Mouse (Mus musculus): ENCODE results near the gene Phactr3.

The Phactr3 gene

DNA sequence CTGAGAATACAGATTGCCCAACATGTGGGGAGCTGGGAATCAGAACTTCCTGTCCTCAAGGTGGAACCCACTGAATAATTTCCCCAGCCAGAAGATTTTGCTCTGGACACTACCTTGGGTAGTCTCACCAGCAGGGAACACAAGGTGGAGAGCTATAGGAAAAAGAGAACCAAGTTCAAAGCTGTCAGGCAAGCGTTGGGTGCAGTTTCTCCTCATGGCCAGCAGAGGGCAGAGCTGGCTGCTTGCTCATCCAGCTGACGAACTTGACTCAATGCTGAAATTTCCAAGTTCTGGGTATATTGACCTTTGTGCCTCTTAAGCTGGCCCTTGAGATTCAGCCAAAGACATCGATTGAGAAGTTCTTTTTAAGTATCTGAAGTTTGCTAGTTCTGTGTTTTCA lies 18.7 kb downstream of the Phactr3 start:
- no peak for DNase-seq (ENCODE audit: low spot score)

- no peak for DNase-seq (ENCODE audit: low spot score)
Observed at GRCm38 (mm10) chr2:178141489-178141922, 22.7 kb downstream of the Phactr3 start.

DNA sequence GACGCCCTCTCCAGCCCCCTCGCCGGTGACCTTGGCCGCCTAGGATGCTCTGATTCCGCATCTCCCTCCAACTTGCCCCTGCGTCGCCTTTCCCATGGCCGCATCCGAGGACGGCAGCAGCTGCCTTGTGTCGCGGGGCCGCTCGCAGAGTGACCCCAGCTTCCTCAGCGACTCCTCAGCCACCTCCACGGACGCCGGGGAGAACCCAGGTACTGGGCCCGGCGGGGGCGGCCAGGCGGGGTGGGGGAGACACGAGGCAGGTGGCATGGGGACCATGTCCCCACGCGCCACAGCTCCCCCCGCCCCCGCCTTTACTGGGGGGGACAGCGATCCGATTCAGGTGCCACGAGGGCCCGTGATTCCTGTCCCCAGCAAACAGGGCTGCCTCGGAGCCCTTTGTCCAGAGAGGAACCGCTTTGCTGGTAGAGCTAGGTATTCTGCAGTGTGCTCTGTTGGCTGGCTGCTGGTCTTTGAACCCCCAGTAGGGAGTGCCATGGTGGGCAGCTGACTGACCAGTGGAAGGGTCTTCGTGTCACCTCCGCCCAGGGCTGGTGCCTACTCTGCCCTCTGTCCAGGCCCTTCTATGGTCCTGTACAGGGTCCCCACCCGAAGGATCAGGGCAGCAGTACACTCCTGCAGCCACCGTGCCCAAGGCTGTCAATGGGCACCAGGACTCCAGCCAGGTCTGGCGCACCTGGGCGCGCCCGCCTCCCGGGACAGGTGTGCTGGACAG lies 23.7 kb downstream of the Phactr3 start:
- no peak for DNase-seq (ENCODE audit: low spot score)

DNA sequence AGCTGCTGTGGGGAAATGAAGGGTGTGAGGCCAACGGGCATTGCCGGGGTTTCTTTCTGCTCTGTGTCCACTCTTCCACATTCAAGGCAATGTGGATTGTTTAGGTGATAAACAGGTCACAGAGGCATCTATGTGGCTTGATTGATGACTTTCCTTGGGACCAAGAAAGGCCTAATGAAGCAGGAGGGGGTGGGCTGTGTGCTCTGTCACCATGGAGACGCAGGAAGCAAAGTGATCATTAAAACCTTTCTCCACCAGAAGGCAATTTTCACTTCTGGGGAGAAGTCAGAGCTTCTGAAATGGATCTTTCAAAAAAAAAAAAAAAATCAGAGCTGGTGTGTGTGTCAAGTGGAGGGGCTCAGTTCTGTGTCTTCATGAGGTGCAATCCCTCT lies 24.2 kb downstream of the Phactr3 start:
- no peak for DNase-seq (ENCODE audit: low spot score)

GRCm38 (mm10) chr2:178143898-178144297 lies 25.1 kb downstream of the Phactr3 start:
- DNase-seq (ENCODE audit: low spot score) = no peak

DNA sequence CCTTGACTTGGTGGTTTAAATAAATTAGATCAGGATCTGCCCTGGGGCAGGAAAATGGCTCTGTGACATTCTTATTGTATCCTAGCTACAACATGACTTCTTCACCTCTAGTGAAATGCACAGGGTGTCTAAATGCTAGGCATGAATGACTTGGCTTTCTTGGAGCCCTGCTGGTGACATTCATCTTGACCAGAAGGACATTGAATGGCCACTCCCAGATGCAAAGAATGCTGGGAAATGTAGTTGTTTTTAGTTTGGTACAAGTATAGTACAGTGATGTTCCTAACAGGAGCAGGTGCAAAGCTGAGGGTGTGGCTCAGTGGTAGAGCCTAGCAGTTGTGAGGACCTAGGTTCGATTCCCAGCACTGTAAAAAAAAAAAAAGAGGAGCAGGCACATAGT lies 30.5 kb downstream of the Phactr3 start:
- DNase-seq (ENCODE audit: low spot score) = no peak

- no peak for DNase-seq (ENCODE audit: low spot score)
Observed at GRCm38 (mm10) chr2:178150697-178151096, 31.9 kb downstream of the Phactr3 start.

- DNase-seq (ENCODE audit: low spot score) = no peak
Observed at GRCm38 (mm10) chr2:178153601-178154000, 34.8 kb downstream of the Phactr3 start.

DNA sequence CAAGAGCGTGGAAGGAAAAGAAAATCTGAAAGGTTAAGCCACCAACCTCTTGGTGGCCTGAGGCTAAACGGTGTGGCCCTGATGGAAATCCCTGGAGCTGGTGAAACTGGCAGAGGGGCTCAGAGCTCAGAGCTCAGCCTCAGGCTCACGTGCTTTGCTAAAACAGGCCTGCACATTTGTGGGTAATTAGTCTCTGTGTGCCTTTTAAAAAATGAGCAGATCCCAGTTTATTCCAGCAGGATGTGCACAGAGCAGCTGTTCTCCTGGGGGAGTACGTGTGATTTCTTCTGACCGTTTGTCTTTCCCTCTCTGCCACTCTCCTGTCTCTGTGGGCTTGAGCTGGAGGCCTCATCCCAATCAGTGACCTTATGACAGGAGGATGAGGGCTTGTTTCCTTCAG lies 35.4 kb downstream of the Phactr3 start:
- DNase-seq (ENCODE audit: low spot score) = no peak

- DNase-seq (ENCODE audit: low spot score) = no peak
Observed at GRCm38 (mm10) chr2:178154576-178154975, 35.8 kb downstream of the Phactr3 start.

GRCm38 (mm10) chr2:178155176-178155916 lies 36.6 kb downstream of the Phactr3 start:
- DNase-seq (ENCODE audit: low spot score) = no peak

DNA sequence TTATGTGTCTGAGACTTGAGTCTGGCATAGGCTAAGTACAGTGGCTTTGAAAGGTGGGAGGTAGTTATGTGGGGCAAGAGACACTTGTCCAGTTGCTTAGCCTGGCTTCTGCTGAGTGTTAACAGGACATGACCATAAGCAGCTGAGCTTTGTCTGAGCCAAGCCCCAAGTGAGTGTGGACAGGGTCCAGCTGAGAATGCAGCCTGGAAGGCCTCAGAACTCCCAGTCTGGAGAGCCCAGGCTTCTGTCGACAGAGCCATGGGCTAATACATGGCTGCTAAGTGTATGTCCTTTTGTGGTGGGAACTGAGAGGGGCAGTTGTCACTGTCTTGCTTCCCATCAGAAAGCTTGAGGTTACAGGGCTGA lies 37.1 kb downstream of the Phactr3 start:
- no peak for DNase-seq (ENCODE audit: low spot score)

DNA sequence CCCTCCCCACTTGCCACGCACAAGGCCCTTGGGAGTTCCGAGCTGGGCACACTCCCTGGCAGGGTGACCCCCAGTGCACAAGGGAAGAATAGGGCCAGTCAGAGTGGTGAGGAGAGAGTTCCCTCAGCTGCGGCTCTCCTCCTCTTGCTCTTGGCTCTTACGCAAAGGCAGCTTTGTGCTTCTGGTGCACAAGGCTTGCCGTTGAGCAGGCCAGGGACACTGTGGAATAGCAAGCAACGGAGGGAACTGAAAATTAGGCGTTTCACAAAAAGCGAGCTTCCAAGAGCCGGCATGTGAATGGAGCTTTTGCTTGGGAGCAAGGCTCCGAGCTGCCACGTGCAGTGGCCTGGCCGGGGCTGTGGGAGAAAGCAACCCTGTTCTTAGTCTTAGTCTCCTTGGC lies 40.2 kb downstream of the Phactr3 start:
- no peak for DNase-seq (ENCODE audit: low spot score)

DNA sequence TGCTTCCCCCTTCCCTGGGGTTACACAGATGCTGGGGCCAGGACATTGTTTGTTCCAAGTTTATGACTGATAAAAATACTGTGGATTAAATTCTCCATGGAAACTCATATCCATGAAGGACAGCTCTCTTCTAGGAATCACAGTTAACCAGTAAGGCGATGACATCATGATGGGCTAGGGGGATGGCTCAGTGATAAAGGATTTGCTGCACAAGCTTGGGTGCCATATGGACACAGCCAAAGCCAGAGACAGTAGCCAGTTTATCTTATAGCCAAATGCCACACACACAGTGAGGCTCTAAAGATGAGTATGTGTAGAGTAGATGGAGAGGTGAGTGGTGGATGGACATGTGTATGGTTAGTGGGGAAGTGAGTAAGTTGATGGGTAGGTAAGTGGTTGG lies 45.2 kb downstream of the Phactr3 start:
- DNase-seq (ENCODE audit: low spot score) = no peak

DNA sequence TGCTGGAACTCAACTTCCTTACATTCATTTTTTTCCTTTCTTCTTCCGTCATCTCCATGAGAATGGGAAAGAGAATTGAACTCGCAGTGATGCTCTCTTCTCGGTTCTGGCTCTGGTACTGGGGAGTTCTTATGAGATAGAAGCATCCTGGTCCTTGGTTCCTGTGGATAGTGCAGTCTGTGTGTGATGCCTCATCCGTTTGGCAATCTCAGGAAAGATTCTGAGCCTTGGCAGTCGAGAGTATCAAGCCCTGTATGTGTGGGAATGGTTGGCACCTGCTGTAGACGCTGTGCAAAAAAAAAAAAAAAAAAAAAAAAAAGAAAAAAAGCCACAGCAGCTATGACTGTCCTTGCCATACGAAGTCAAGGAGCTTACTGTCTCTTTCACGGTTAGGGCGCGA lies 47.2 kb downstream of the Phactr3 start:
- DNase-seq (ENCODE audit: low spot score) = no peak

DNA sequence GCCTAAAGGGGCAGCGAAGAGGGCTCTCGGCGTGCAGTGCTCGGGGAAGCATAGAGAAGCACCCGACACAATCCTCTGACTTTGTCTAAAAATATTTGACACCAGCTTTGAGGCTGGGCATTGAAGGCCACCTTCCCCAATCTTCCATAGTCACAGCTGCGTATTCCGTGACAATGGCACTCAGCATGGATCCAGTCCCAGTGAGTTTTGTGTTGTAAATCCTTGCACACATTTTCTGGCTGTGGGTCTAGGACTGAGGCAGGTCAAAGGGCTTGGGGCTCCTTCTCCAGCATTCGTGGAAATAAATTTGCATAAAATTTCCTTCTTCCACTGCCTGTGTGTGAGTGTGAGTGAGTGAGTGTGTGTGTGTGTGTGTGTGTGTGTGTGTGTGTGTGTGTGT lies 51.2 kb downstream of the Phactr3 start:
- DNase-seq (ENCODE audit: low spot score) = no peak

- no peak for DNase-seq (ENCODE audit: low spot score)
Observed at GRCm38 (mm10) chr2:178173951-178174350, 55.2 kb downstream of the Phactr3 start.

DNA sequence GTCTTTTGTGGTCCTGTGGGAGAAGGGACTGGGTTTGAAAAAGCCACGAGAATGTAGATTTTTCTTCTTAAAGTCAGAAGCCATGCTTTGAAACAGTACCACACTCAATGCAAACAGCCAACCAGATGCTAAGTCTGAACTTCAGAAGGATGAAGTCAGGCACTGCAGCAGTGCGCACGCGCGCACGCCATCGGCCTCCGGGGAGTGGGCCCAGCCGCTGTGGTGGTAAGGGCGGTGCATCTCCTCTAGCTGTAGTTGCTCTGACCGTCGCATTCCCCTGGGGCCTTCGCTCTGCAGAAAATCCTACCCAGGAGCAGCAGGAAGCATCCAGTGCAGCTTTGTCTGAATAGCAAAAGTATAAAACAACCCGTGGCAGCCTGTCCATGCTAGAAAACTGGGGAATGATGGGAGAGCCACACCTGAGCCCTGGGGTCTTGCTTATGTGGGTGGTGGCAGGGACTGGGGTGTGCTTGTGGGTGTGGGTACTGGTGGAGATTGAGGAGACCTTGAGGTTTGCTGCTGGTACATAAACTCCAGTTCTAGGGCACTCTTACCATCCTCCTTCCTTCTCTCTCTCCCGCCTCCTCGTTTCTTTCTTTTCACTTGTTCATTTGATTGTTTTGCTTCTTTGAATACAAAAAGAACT lies 56.6 kb downstream of the Phactr3 start:
- DNase-seq (ENCODE audit: low spot score) = peak; percentile 16

DNA sequence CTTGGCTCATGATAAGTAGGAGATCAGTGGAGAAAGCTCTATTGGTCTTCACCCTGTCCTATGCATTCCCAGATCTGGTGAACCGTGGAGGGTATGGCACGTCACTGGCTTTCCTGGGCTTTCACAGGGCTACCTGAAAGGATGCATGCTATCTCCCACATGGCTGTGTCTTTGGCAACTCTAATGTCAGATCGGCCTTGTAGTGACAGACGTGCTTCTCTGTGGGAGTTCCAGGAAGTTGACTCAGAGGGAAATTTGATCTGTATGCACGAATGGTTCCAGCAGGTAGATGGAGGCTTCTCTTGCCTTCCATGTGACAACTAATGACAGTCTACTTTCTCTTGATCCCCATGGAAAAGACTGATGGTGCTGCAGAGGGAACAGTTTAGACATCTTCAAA lies 65.5 kb downstream of the Phactr3 start:
- DNase-seq (ENCODE audit: low spot score) = no peak

DNA sequence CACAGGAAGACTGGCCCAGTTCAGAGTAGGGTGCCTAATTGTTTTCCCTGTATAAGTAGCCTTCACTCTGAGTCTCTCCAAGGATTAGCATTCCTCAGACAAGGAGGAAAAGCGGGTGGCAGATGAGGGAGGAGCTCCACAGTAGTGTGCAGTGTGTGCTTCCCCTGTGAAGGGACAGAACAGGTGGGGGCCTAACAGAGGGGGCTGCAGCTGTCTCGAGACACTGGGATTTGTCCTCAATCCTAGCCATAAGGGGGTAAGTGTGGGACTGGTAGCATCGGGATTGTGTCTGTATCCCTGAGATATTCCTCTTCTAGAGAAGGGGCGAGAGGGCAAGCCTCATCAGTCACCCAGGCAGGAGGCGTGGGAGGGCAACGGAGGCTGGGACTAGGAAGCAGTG lies 66.1 kb downstream of the Phactr3 start:
- no peak for DNase-seq (ENCODE audit: low spot score)

DNA sequence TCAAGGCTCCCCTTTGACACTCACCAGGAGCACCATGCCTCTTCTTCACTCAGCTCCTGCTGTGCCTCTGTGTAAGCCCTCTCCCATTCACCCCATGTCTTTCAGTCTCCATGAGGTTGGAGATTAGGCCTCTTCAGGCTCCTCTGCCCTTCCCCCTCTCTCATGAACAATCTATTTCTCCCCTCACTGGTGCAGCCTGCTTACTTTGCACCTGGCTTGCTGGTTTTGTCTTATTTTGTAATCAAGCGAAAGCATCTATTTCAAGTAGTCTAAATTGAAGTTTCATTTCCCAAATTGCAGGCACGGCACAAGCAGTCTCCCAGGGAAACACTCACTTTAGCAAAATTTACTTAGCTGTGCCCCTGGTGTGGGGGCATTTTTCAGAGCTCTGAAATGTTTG lies 70.2 kb downstream of the Phactr3 start:
- DNase-seq (ENCODE audit: low spot score) = no peak

- DNase-seq (ENCODE audit: low spot score) = no peak
Observed at GRCm38 (mm10) chr2:178192881-178193280, 74.1 kb downstream of the Phactr3 start.

GRCm38 (mm10) chr2:178193445-178193844 lies 74.7 kb downstream of the Phactr3 start:
- no peak for DNase-seq (ENCODE audit: low spot score)
